Mouse (Mus musculus) embryo, embryonic 9.5 days (tissue): ENCODE data around the gene Creb3l4.
A peak's percentile ranks its signal among the peaks of the same experiment; 100 is the strongest.

Source experiments
- DNase-seq: peaks from one replicate; pipeline ENCODE4 v3.0.0-alpha.2; 2017; ENCODE audit errors: extremely low spot score

Gene Creb3l4

GRCm38 (mm10) chr3:90231507-90232333 lies 11.6 kb downstream of the Creb3l4 start, which contains the start of gene Jtb:
Gene Jtb (plus strand): TSS chr3:90231597.
- DNase-seq: peak; percentile 91

DNA sequence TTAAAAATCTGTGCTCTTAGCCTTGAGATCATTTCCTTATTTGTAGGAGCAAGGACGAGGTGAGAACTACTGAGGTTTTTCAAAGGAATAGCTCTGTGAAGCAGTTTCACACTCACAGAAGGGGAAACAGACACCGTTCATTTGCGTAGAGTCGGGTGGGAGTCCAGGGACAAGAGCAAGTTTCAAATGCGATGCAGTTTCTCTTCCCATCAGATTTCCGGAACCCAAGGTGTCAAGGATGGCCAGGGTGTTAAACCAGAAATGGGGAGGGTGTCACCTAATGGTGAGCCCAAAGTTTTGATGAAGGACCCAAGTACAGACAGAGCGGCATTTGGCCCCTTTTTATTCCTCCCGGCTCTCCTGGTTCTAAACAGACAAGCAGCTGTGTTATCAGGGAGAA lies 12.2 kb downstream of the Creb3l4 start:
- DNase-seq: no peak

DNA sequence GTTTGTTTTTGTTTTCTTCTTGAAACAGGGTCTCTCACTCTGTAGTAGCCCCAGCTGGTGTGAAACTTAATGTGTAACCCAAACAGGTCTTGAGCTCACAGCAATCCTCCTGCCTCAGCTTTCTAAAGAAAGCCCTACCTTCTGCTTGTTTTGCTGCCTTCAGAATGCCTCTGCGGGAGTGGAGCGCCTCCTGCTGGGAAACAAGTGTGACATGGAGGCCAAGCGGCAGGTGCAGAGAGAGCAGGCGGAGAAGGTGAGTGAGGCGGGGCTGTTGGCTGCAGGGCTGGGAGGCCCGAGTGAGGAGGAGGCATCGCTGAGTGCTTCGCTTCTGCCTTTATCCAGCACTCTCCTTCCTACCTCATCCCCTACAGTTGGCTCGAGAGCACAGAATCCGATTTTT lies 19.0 kb downstream of the Creb3l4 start:
- no peak for DNase-seq

GRCm38 (mm10) chr3:90222941-90223340 lies 20.4 kb downstream of the Creb3l4 start:
- DNase-seq: no peak

DNA sequence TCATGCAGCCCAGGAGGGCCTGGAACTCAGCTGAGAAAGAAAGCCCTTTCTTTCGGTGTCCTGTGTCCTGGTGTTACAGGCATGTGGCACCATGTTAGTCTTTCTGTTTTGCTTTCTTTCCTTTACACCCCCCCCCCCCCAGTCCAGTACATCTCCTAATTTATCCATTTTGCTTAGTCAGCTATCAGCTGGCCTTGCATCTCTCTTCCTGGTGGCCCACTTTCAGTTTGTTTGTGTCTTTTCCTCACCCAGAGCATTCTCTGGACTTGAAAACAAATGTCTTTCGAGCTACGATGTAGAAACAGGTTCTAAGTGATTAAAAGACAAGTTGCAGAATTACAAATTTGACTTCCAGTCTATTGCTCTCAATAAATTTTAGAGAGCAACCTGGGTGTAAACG lies 20.9 kb downstream of the Creb3l4 start:
- no peak for DNase-seq

GRCm38 (mm10) chr3:90221123-90221522 lies 22.2 kb downstream of the Creb3l4 start:
- no peak for DNase-seq

- peak; percentile 82 for DNase-seq
These were observed 22.8 kb downstream of the Creb3l4 start for GRCm38 (mm10) chr3:90220531-90220951.

- peak; percentile 61 for DNase-seq
These were observed 23.2 kb downstream of the Creb3l4 start for GRCm38 (mm10) chr3:90220088-90220487.

- DNase-seq: no peak
These were observed 27.4 kb downstream of the Creb3l4 start for GRCm38 (mm10) chr3:90215825-90216380.

DNA sequence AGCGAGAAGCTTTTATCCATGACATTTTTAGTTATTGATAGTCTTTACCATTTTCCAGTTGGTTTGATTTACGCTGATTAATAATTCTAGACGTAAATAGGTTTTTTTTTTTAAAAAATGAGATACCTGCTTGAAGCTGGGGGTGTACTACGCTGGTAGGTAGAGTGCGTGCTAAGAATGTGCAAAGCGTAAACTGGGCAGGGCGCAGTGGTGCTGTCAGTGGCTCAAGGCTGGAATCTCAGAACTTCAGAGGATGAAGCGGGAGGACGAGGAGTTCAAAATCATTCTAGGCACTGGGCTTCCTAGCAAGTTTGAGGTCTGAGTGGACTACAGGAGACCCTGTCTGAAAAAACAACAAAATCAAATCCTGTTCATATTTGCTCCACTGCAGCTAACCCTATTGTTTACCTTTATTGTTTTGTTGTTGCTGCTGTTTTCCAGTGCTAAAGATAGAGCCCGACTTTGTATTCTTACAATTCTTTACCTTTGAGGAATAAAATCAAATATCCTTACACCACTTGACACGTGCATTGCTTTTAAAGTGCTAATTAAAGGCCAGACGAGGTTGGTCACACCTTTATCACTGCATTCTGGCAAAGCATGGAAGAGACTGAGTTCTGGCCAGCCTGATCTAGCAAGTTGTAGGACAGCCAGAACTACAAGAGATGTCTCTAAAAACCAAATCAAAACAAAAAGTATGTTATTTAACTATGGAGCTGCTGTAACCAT lies 29.2 kb downstream of the Creb3l4 start:
- no peak for DNase-seq

DNA sequence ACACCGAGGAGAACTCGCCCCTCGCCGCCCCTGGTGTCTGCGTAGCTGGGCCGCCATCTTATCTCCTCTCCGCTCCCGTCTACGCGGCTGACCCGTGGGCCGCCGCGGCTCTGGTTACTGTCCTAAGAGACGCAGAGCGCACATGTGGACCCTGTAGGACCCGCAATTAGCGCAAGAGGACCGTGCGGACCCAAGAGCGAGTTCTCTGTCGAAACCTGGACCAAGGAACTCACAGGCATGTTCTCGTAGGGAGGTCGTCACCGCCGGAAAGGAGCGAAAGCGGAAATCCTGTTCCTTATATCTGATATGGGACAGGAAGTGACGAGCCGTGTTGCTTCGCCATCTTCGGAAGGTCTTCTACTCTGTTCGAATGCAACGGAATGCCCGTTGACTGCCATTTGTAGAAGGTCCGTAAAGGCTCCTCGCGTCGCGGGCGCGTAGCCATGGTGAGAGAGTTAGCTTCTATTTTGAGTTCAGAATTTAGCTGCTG lies 29.9 kb downstream of the Creb3l4 start, which contains the start of the genes Rps27 and Rab13:
Rps27 (minus strand) TSS at position 275 of the 490 bp plus-strand sequence.
Rab13 (plus strand) TSS at position 319 of the 490 bp plus-strand sequence.
- peak; percentile 92 for DNase-seq

DNA sequence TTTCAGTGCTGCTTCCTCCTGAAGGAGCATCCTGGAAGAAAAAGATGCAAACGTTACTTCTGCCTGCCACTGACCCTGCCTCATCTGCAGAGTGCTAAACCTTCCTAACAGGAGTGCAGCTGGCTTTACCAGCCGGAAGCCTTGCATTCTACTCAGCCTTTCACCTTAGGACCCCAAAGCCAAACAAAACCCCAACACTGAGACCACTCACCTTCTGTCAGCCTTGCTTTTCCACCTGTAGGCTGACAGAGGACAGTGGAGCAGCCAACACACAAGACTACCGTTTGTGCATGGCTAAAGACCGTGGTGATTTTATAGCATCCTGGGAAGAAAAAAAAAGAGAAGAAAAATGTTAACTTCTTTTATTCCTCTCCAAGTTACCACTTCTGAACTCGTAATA lies 30.6 kb downstream of the Creb3l4 start:
- DNase-seq: no peak

DNA sequence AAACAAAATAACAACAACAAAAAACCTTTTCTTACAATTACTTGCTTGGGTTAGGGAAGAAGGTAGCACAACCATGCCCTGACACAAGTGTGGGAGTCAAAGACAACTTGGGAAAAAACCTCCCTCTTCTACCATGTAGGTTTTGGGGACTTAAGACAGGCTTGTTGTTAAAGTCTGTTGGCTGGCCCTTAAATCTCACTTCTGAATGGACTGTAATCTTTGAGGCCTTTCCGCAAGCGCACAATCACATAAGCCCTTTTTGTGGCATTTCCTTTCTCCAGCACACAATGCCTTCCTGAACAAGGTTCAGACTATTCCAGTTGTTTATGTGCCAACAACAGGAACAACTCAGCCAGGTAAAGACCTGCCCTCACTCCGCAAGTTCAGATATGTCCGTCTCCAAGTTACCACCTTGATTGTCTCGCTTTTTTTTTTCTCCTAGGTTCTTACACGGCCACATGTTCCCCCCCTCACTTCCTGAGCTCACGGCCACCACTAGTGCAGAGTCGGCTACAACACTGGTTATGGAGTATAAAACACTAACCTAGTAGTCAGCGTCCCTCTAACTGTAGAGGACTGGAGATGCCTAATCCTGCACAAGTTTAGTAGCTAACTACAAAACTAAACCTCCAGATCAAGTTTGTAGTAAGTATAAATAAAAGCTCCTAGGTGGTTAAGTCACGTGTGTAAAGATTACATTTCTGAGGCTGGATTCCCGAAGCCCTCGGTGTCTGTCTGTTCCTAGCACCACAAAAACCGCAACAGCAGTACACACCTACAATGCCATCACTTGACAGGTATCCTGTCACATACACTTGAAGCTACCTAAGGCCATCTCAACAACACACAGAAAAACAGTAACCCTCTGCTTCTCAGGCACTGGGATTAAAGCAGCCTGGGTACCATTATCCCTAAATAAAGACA lies 31.6 kb downstream of the Creb3l4 start:
- no peak for DNase-seq

GRCm38 (mm10) chr3:90209908-90210566 lies 33.3 kb downstream of the Creb3l4 start:
- DNase-seq: no peak

DNA sequence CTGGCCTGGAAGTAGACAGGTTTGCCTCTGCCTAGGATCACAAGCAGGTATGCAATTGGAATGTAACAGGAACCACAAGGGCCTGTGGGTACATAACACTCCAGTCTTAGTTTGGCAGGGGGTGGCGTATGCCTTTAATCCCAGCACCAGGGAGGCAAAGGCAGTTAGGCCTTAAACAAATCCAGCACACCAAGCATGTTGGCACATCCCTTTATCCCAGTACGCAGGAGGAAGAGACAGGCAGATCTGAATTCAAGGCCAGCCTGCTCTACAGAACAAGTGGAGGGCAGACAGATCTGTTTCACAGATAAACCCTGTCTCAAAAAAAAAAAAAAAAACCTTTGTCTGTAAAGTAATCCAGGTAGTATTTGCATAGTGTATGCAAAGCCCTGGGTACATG lies 34.6 kb downstream of the Creb3l4 start:
- no peak for DNase-seq

DNA sequence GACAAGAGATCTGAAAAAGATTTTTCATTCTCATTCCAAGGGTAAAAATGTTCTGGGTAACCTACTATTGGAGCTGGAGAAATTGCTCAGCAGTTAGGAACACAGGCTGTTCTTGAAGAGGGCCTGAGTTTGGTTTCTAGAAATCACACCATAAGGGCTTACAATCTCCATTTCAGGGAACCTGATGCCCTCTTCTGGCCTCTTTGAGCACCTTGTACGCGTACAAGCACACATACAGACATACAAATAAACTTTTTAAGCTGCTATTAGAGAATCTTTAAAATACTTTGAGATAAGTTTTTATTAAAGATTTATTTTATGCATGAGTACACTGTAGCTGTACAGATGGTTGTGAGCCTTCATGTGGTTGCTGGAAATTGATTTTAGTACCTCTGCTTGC lies 38.7 kb downstream of the Creb3l4 start:
- DNase-seq: no peak

- DNase-seq: no peak
These were observed 39.7 kb downstream of the Creb3l4 start for GRCm38 (mm10) chr3:90203619-90204018.

- DNase-seq: no peak
These were observed 40.4 kb downstream of the Creb3l4 start for GRCm38 (mm10) chr3:90202884-90203283.

DNA sequence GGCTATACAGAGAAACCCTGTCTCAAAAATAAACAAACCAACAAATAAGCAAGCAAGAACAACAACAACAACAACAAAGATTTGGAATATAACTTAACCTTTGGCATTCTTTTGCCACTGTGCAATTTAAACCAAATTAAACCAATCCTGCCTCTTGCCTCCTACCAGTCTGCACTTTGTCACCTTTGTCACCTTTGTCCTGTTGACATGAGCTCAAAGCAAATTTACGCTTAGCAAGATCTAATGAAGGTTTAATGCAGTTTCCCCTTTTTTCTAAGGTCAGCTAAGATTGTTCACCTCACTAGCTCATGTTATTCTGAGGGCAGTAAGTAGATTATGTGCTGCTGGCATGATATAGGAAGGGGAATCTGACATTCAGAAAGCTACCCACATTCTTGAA lies 45.8 kb downstream of the Creb3l4 start:
- DNase-seq: no peak

GRCm38 (mm10) chr3:90195644-90196043 lies 47.7 kb downstream of the Creb3l4 start:
- DNase-seq: no peak

- no peak for DNase-seq
These were observed 48.6 kb downstream of the Creb3l4 start for GRCm38 (mm10) chr3:90194759-90195158.
